Mouse (Mus musculus): ENCODE data around the gene Scn3b.

The Scn3b gene

DNA sequence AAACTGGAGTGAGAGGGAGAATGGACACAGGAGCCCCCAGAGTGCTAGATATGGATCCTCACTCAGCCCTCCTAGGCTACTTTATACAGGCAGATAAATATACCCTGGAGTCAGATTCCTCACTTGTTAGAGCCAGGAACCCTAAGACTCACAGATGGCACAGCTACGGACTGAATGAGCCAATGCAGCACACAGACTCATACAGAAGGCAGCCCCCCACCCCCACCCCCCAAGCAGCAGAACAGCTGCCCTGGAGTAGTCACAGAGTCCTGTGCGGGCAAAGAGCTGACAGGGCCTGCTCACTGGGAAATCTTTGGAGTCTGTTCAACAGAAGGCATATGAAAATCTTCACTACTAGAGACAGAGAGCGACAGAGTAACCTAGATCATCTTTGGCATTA lies 38.3 kb downstream of the Scn3b start:
- in situ Hi-C loops (cut with MboI; ENCODE audit: unreplicated experiment in 2 of 2), result no loop called here

DNA sequence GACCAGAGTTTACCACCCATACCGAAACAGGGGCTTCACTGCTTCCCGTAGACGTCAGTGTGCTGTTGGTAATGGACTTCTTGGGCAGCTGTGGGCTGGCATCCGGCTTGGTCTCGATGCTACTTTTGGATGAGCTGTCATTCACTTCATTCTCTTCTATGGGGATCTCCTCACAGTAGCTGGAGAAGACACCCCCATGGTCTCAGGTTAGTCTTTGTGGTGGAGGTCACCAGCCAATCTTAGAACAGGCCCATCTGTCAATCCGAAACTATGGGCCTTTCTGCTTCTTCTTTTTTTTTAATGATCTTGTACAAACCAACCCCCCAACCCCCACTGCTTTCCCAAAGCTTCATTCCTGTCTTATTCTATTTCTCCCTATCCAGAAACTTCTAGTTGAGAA lies 40.9 kb downstream of the Scn3b start:
- in situ Hi-C loops (cut with MboI; ENCODE audit: unreplicated experiment in 2 of 2), result no loop called here

DNA sequence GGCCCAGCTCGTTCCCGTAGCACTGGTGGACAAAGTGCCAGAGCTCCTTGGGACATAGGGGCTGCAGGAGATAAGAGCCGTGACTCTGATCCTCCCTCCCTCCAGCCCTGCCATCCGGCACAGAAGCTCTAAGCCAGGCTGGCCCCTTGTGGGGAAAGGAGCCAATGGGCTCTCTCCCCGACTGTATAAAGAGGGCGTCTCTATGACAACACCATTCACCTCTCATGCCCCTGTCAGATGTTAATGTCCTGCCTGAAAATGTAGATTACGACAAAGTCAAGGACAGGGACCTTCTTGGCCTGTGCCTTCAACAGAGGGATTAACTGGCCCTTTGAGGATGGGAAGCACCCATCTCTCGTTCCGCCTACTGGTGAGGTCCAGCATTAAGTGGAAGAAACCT lies 42.8 kb downstream of the Scn3b start:
- in situ Hi-C loops (cut with MboI; ENCODE audit: unreplicated experiment in 2 of 2), result no loop called here

DNA sequence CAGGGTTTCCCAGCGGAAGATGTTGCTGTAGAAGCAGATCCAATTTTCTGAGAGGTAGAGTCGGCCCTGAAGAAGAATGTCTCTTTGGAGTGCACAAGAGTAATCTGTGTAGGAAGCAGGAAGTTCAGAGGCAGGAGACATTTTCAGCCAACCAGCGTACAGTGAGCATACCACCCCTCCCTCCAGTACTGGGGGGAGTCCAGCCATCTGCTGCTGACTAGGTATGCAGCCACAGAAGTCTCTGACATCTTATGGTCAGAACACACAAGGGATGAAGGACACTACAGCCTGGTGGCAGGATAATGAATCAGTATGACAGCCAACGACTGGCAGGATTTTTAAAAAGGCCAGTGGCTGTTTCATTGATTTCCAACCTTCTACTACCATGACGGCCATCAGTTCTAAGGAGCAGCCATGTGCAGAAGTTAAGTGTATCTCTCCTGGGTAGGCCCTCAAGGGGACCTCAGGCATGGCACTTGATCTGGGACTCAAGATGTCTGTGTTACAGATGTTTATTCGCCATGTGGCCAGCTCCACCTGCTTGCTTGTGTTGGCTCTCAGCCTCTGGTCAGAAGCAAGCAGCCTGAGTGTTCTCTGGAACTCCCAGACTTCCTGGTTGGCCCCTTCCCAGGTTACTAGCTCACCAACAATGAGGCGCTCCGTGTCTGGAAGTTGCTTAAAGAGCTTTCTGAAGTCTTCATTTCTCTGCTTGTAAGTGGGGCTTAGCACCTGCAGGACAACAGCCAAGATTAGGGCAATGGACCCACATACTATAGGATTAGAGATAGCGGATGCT lies 48.0 kb downstream of the Scn3b start:
- in situ Hi-C loops (cut with MboI; ENCODE audit: unreplicated experiment in 2 of 2), result no loop called here

DNA sequence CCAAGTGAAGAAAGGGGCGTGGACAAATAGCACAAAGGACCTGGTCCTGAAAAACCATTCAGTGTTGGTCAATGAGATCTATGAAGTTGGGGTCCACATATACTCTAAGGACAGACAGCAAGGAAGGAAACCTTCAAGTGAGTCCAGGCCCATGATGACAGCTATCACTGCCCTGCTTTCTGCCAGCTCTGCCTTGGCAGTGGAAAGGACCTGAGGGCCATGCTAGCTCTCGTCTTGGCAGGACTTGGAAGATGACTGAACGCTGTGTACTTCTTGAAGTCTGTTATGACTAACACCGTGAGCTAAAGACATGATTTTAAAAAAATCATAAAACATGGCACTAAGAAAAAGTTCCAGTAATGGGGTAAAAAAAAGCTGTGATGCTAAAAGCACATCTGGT lies 48.7 kb downstream of the Scn3b start:
- in situ Hi-C loops (cut with MboI; ENCODE audit: unreplicated experiment in 2 of 2), result no loop called here

DNA sequence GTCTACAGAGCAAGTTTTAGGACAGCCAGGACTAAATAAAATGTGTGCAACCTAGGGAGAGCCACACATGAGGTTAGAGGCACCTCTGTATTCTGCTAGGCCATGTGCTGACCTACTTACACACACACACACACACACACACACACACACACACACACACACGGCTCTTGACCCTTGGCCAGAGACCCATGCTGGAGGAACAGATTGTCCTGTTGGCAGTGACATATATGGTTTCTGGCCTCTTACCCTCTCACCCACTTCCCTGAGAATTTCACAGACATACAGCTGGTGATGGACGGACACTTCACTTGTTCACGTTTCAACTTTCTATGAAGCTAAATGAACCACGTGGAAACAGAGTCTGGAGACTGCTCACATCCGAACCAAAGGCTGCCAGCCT lies 49.8 kb downstream of the Scn3b start:
- in situ Hi-C loops (cut with MboI; ENCODE audit: unreplicated experiment in 2 of 2), result no loop called here

DNA sequence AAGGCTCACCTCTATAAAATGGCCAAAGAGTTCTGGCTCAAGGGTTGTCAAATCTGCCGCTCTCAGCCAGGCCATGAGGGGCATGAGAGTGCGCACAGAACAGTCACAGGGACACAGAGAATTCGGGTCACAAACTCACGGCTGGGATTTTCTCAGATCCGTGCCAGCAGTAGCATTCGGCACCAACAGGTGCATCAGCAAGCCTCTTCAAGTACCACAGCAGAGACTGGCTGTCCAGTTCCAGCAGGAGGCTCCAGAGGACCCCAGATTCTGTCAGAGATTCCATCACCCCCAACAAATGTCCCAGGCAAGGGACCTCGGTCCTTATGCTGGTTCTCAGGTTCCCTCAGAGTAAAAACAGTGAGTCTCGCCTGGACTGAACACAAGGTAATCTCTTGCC lies 51.4 kb downstream of the Scn3b start:
- in situ Hi-C loops (cut with MboI; ENCODE audit: unreplicated experiment in 2 of 2), result no loop called here

DNA sequence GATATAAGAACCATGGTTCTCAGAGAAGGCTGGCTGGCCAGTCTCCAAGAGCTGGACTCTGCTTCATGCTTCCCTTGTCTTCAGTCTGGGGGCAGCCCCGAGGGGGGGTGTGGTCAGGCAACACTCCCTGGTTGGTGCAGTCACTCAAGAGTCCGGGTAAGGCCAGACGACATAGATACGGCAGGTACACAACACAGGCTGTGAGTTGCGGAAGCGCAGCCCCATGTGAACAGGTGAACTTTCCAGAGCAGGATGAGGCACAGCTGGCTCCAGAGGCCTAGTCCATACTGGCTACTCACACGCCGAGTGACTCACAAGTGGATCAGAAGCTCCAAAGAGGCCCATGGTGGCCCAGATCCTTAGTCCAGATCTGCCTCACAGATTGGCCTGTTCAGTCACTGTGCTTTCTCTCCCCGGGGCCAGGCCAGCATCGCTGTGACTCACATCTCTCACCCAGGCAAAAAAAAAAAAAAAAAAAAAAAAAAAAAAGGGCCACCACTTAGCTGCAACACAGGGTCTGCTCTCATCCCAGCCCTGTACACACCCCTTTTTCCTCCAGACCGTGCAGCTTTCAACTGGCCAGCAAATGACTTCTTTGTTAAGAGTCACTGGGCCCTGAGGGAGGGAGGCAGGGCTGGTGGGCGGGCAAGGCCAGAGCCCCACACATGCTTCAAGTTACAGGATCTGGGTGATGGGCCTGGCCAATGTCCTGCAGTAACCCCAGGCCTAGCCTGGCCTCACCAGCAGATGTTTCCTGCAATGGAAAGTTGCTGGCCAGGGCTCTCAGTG lies 52.1 kb downstream of the Scn3b start:
- in situ Hi-C loops (cut with MboI; ENCODE audit: unreplicated experiment in 2 of 2), result no loop called here

DNA sequence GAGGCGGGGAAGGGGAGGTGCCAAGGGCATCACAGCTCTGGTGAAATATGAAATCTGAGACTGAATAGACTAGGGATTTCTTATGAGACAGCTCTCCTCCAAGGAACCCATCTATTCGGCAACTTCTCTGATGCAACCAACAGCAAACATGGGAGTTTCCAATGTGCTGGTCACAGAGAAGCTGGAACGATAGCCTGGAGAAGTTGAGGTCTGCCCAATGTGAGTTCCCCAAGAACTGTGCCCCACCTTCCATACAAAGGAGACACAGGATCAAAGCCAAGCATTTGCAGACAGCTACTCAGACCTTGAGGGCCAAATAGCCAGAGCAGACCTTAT lies 52.6 kb downstream of the Scn3b start:
- in situ Hi-C loops (cut with MboI; ENCODE audit: unreplicated experiment in 2 of 2), result no loop called here

DNA sequence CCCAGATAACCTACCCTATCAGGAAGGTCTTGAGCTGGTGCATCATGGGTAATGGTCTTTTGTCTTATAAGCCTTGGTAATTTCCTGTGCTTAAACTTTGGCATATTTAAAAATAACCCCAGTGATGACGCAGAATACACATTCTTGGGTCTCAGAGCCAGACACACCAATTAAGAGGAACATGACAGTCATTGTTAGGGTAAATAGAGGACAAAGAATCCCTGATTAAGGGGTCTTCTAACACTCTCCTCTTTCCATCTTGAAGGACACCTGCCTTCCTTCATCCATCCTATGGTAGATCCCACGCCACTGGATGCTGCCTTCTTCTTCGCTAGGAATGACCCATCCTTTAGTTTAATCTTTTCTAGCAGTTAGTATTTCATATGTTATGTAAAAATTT lies 53.4 kb downstream of the Scn3b start:
- in situ Hi-C loops (cut with MboI; ENCODE audit: unreplicated experiment in 2 of 2), result no loop called here

DNA sequence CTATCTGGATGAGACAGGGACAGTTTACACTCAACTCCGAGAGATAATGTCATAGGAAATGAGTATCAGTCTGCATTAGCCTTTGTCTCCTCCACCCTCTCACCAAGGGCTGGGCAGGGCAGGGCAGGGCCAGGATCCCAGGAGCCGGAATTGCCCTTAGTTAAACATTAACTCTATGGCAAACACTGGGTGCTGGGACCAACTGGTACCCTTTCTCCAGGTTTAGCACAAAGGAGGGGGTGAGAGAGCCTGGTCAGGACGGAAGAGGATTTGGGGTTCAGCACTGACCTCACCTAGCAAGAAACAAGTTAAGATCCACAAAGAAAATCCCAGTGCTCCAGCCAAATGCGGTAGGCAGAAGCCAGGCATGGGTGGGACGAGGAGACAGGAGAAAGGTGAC lies 54.2 kb downstream of the Scn3b start:
- in situ Hi-C loops (cut with MboI; ENCODE audit: unreplicated experiment in 2 of 2), result no loop called here

DNA sequence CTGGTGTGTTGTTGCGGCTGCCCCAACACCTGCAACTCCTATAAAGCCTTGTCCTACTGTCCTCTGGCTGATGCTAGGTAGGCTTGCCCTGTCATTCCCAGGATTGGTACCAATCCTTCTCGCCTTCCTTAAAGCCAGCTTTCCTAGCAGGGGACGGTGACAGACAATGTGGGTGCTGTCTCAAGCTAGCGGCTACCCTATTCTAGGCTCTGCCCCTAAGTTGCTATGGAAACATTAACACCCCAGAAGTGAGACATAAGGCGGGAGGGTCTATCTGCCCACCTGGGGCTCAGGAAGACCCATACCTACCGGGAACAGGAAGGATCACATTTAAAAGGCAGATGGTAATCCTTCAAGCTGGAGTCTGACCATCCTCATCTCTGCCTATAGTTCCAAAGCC lies 54.8 kb downstream of the Scn3b start:
- in situ Hi-C loops (cut with MboI; ENCODE audit: unreplicated experiment in 2 of 2), result no loop called here

DNA sequence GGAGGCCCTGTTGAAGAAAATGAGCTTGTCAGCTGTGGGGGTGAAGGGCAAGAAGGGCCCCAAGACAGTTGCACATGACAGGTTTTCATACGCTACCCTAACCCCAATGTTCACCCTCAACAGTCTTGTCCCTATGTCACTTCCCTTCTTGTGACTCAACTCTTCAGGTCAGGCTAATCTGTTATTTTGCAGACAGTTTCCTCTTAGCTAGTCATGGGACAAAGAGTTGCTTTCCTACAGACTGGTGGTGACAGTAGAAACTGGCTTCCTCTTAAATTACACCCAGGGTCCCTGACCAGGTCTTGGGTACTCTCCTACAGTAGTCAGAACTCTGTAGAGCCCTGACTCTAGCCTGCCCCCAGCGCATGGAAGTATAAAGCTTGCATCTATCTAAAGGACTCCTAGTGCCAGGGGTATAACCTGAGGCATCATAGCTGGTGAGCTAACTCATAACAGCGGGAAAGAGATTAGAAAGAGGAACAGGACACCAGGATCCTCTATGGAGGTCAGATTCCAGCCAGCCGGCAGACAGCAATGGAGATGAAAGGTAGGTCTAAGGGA lies 55.3 kb downstream of the Scn3b start:
- in situ Hi-C loops (cut with MboI; ENCODE audit: unreplicated experiment in 2 of 2), result no loop called here

DNA sequence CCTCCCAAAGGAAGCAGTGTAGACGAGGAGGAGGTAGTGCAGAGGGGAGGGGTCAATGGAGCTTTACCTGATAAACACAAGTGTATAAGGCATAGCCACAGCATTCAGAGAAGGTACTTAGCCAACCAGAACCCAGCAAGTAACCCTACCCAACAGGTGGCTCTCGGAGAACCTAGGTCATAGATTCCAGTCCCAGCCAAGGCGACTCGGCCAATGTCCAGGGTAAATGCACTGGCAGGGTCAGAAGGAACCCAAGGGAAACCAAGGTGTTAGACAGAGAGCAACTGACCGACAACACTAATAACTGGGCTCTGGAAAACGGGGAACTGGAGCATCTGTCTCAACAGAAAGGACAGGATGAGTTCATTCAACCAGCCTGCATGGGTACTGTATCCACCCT lies 55.8 kb downstream of the Scn3b start:
- in situ Hi-C loops (cut with MboI; ENCODE audit: unreplicated experiment in 2 of 2), result loop anchor here (5.0 to 25.0 kb wide), 4 partner anchors 98 to 813 kb away; partner anchors contain the start of gene Olfr229 (in 1 of the 2)

DNA sequence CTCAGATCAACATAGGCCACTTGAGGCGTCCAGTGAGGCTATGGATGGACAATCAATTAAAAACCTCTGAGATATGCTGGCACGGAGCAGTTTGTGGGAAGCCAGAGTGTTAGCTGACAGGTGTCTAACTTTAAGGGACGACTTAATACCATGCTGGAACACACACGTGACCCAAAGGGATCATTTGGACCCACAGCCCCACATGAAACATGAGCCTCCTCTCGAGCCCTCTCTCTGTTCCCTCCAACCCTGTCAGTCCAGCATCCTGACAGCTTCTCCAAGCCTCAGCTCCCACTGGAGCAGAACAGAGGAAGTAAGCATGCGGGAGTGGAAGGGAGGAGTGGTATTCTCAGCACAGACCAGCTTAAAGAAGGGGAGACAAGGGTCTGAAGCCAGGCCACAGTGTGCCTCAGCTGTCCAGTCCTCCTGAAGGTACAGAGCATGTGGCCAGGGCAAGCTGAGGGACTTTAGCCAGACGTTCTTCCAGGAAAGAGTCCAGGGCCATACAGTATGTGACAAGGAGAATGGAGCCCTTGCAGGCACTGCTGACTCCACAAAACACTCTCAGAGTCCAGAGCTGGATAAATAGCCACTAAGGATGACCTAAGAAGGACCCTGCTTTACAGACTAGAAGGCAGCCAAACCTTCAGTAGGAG lies 57.4 kb downstream of the Scn3b start:
- in situ Hi-C loops (cut with MboI; ENCODE audit: unreplicated experiment in 2 of 2), result loop anchor here (5.0 to 25.0 kb wide), 4 partner anchors 99 to 814 kb away; partner anchors contain the start of gene Olfr229 (in 1 of the 2)

DNA sequence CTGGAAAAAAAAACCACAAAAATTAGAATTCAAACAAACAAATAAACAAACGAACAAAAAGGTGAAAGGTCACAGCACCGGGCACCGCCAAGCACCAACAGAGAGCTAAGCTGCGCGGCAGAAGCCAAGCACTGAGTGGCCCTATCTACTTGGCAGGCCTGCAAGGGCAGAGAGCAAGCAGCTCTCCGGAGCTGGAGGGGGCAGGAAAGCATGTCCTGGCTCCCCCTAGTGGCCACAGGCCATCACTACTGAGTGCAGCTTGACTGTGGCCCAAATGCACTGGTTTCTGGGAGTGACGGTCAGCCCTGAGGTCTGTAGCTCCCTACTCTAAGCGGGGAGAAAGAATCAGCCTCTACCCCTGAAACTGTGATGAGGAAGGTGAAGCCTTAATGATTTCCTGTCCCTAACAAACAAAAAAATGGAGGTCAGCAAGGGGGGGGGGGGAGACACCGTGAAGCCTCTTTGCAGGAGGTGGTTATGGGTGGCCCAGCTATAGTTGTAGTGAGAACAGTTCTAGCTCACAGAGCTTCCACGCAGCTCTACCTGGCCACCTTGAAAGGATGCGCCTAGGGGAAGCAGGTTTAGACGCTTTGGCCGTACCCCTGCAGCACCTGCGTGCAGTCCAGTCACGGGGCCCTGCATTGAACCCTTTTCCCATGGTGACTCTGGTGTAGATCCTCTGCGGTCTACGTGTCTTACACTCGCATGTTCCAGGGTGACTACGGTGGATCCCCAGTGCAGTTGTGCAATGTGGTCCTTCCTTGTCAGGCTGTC lies 61.8 kb downstream of the Scn3b start:
- in situ Hi-C loops (cut with MboI; ENCODE audit: unreplicated experiment in 2 of 2), result loop anchor here (5.0 to 25.0 kb wide), 2 partner anchors 418 to 633 kb away; partner anchors contain the start of gene Olfr229 (in 1 of the 2)

DNA sequence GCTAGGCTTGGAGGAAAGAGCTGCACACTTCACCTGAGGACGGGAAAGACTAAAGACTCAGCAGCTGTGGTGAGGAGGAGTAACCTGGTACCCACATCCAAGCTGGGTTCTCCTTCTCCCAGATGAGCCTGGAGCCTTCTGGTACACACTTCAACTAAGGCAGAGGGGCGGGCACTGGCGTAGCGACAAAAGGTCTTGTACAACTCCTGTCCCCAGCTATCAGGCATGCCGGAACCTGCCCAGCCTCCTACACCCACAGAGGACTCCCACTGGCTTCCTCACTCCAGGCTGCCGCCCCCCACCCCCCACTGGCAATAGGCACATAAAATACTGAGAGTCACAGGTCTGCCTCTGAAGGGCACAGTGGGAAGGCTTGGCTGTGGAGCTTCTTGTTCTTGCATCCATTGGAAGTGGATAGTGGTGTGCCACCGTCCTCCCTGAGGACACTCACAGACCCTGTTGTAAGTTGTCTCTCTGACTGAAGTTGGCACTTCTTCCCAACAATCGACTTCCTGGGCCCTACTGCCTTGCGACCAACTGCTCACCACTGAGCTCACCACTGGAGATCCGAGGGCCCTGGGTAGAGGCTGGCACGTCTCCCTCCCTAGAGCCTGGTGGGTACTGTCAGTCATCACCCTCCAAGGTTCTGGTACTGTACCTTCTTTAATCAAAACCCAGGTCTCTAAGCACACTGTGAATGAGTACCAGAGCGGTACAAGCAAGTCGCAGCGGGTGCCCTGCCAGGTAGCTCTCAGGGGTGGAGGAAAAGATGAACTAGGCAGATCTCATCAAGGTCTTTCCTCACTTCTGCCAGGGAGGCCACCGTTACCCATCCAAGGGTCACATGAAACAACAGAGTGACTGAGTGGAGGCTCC lies 62.6 kb downstream of the Scn3b start:
- in situ Hi-C loops (cut with MboI; ENCODE audit: unreplicated experiment in 2 of 2), result loop anchor here (5.0 to 25.0 kb wide), 2 partner anchors 419 to 634 kb away; partner anchors contain the start of gene Olfr229 (in 1 of the 2)

DNA sequence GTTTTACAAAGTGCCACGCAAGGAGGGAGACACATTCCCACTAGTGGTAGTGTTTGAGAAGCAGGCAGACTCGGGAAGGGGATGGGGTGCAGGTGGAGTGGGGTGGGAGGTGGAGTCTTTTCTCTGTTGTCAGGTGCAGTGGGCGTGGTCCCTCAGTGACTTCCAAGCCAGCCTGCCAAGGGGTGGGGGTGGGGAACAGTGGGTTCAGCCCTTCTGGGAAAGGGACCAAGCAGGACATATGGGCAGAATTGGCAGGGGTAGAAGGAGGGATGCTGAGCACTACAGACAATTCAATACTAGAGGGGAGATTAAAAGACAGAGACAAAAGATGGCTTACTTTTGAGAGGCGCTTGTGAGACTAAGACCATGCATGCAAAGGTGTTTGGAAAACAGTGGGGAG lies 63.3 kb downstream of the Scn3b start:
- in situ Hi-C loops (cut with MboI; ENCODE audit: unreplicated experiment in 2 of 2), result loop anchor here (5.0 to 25.0 kb wide), 2 partner anchors 420 to 635 kb away; partner anchors contain the start of gene Olfr229 (in 1 of the 2)

All from v-Abl transformed pro-B cells (cell line).